Mouse (Mus musculus) erythroblast, embryonic 14.5 days (primary cell): ENCODE measurements around the gene Tmc1.

Experiments used
- GATA1 ChIP-seq: IDR thresholded peaks from 2 replicates; pipeline ENCODE4 v1.6.1; 2012; ENCODE audit warnings: low read length, inconsistent platforms, mixed read lengths
- TAL1 ChIP-seq: IDR thresholded peaks from 3 replicates; pipeline ENCODE4 v1.6.1; 2012; ENCODE audit warnings: low read length, inconsistent platforms, mixed read lengths

DNA sequence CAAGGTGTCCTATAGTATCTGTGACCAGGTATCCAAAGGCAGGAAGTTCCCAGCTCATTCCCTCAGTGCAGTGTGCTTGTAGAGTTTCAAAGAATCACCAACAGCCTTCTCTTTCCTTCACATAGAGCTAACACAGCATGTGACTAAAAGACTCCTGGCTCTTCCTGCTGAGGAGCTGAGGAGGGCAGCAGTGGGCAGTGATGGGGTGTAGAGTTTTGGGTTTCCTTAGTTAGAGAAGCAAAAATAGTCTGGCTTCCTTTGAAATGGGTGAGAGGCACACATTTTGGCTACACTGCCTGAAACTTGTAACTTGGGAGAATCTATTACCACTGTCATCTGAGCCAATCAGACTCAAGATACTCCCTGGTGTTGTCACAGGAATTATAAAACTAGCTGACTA lies 96.2 kb downstream of the Tmc1 start:
- no peak for TF ChIP-seq GATA1
- TF ChIP-seq TAL1, result no peak
